Mouse (Mus musculus) lung, adult 18-20 months (tissue): ENCODE results near the gene Mxra8.

ENCODE experiments used
- DNase-seq, 2 experiments: peaks; one replicate each; pipeline ENCODE4 v3.0.0; 2022; ENCODE audit warnings: mixed read lengths in 2 of 2

Mxra8 gene

GRCm38 (mm10) chr4:155868614-155869298 is 29.3 kb downstream of the Mxra8 start:
- DNase-seq, result peak; percentile 36 to 40

GRCm38 (mm10) chr4:155869317-155870033 is 30.0 kb downstream of the Mxra8 start, which contains the start of the genes Cptp and Ints11:
Gene Cptp (minus strand): TSS chr4:155869440.
Gene Ints11 (plus strand): TSS chr4:155869546.
- DNase-seq, result peak; percentile 97 to 98

GRCm38 (mm10) chr4:155871404-155871803 is 31.9 kb downstream of the Mxra8 start:
- DNase-seq, result no peak

GRCm38 (mm10) chr4:155883587-155883986 is 44.1 kb downstream of the Mxra8 start:
- DNase-seq, result no peak

GRCm38 (mm10) chr4:155886330-155886729 is 46.9 kb downstream of the Mxra8 start:
- DNase-seq, result no peak

- no peak for DNase-seq
Measured at GRCm38 (mm10) chr4:155887674-155888073, 48.2 kb downstream of the Mxra8 start.

- no peak for DNase-seq
Measured at GRCm38 (mm10) chr4:155888181-155888580, 48.7 kb downstream of the Mxra8 start.

GRCm38 (mm10) chr4:155889316-155889715 is 49.8 kb downstream of the Mxra8 start:
- no peak for DNase-seq

GRCm38 (mm10) chr4:155891011-155891471 is 51.6 kb downstream of the Mxra8 start:
- DNase-seq, result no peak

- DNase-seq, result peak; percentile 93 to 95
Measured at GRCm38 (mm10) chr4:155891551-155892001, 52.1 kb downstream of the Mxra8 start, which contains the start of the genes Pusl1 and Acap3. Gene Pusl1 (minus strand): TSS chr4:155891781. Gene Acap3 (plus strand): TSS chr4:155891822.

- DNase-seq, result peak; percentile 80 to 85
Measured at GRCm38 (mm10) chr4:155892017-155892416, 52.5 kb downstream of the Mxra8 start.

- peak; percentile 34 to 38 for DNase-seq
Measured at GRCm38 (mm10) chr4:155892438-155893211, 53.1 kb downstream of the Mxra8 start.

GRCm38 (mm10) chr4:155893212-155893690 is 53.8 kb downstream of the Mxra8 start:
- peak in 1 of 2 experiments; percentile 3 for DNase-seq
